Mouse (Mus musculus): Measurements from ENCODE around the gene Acly. TPM values are rescaled to one million over a fixed set of nuclear protein-coding genes. Genes with fewer than 3 reads are reported as not detected.
A peak's percentile ranks its signal among the peaks of the same experiment; 100 is the strongest.
"Not testable (repeated sequence)": the region's sequence is repeated elsewhere in the genome, so short reads cannot be mapped to it uniquely, and the experiment has no call there.

Acly gene
- polyA plus RNA-seq, 1 experiment from 2014 or later: 153 TPM

DNA sequence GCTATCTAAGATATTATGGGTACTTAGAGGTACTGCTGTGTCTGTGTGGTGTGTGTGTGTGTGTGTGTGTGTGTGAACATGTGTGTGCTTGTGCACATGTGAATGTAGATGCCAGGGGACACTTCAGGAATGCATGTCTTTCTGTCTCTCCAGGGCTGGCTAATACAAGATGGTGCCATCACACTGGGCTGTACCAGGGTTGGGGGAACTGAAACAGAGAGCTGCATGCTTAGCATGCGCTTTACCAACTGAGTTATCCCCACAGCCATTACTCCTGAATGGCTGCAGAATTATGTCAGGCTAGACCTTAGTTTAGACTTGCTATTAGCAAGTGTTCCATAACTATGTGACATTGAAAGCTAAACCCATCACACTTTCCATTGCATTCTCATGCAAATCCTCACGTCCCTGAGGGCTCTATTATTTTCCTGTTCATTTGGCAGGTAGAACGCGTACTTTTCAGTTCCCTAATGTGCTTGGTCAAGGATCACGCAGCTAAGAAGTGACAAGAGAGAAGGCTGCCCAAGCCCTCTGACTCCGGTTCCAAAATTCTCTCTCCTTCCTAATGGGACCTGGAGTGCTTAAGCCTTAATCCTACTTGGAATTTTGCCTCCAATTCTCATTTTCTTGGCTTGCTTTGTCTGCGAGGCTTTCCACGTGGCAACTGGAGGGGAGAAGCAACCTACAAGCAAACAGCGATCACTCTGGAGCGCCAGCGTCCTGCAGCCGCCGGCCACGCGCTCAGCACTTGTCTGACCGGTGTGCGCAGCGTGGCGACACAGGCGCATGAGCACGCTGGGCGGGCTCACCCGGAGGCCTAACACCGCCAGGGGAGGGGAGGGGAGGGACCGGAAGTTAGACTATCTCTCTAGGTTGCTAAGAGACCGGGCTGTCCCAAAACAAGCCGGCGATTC, 17.3 kb upstream of the Acly start, which contains the start of gene Ttc25:
Gene Ttc25, plus strand, starts transcription at position 776 of the 914 bp plus-strand sequence.
- Histone ChIP-seq H3K9me3 (no peaks in the 10 kb centered on the region), H3K4me2 (peak within 1 kb of the TSS; percentile 77), H3K4me3 (peak within 1 kb of the TSS; percentile 47), H3K4me1 (peaks cover 12% of the 10 kb centered on the region), H3K9ac (peak within 1 kb of the TSS; percentile 43), H3K27me3 (no peaks in the 10 kb centered on the region), H3K36me3 (no peaks in the 10 kb centered on the region), H3K27ac (peak within 1 kb of the TSS; percentile 70)
- 5% methylated on average over 28 of the region's 28 CpGs for WGBS
- ATAC-seq (ENCODE audit: borderline replicate concordance, extremely low read depth, low FRiP score, low TSS enrichment): peak; percentile 97

DNA sequence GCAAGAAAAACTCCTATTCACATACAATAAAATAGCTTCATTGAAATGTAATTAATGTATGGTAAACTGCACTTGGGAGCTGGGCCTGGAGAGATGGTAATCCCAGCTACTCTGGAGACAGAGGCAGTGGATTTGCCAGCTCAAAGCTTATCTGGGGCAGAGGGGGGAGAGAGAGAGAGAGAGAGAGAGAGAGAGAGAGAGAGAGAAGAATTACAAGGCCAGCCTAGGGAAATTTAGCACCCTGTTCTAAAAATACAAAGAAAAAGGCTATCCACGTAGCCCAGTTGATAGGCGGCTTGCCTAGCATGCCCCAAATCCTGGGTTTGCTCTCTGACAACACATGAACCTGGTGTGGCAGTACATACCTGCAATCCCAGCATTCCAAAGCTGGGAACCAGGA, 13.8 kb upstream of the Acly start:
- no peaks in the 10 kb centered on the region for H3K27me3 ChIP-seq
- no peak for ATAC-seq (ENCODE audit: borderline replicate concordance, extremely low read depth, low FRiP score, low TSS enrichment)
- 61% methylated on average over 2 of the region's 2 CpGs for WGBS
- H3K4me3 ChIP-seq: no peak overlapping the region
- no peak overlapping the region for H3K27ac ChIP-seq
- peaks cover 12% of the 10 kb centered on the region for H3K4me1 ChIP-seq
- no peaks in the 10 kb centered on the region for H3K36me3 ChIP-seq
- H3K9me3 ChIP-seq: no peaks in the 10 kb centered on the region
- no peak overlapping the region for H3K9ac ChIP-seq
- no peak overlapping the region for H3K4me2 ChIP-seq

DNA sequence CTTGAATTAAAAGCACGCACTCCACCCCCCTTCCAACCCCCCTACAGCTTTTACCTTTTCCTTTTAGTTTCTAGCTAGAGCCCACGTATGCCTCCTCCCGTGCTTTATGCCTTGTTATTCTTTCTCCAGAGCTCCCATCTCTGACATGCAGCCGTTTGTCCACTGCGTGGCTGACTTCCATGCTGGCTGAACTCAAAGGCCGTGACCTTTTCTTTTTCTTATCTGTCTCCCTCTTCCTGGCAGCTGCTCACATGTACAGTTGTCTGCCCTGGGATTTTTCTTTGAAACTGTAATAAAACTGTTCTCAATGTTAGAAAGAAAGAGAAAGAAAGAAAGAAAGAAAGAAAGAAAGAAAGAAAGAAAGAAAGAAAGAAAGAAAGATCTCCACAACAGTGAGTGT, 13.2 kb upstream of the Acly start:
- no peak overlapping the region for H3K9ac ChIP-seq
- H3K36me3 ChIP-seq: no peaks in the 10 kb centered on the region
- ATAC-seq (ENCODE audit: borderline replicate concordance, extremely low read depth, low FRiP score, low TSS enrichment): no peak
- H3K27ac ChIP-seq: no peak overlapping the region
- no peaks in the 10 kb centered on the region for H3K9me3 ChIP-seq
- H3K4me3 ChIP-seq: no peak overlapping the region
- peaks cover 8% of the 10 kb centered on the region for H3K4me1 ChIP-seq
- 33% methylated on average over 6 of the region's 6 CpGs for WGBS
- no peak overlapping the region for H3K4me2 ChIP-seq
- no peaks in the 10 kb centered on the region for H3K27me3 ChIP-seq

- Histone ChIP-seq H3K4me2 (no peak overlapping the region), H3K4me1 (no peaks in the 10 kb centered on the region), H3K4me3 (no peak overlapping the region), H3K9me3 (no peaks in the 10 kb centered on the region), H3K27me3 (no peaks in the 10 kb centered on the region), H3K9ac (no peak overlapping the region), H3K27ac (no peak overlapping the region), H3K36me3 (no peaks in the 10 kb centered on the region)
- ATAC-seq (ENCODE audit: borderline replicate concordance, extremely low read depth, low FRiP score, low TSS enrichment): no peak
Measured at GRCm38 (mm10) chr11:100536466-100536865, 8.7 kb upstream of the Acly start.

DNA sequence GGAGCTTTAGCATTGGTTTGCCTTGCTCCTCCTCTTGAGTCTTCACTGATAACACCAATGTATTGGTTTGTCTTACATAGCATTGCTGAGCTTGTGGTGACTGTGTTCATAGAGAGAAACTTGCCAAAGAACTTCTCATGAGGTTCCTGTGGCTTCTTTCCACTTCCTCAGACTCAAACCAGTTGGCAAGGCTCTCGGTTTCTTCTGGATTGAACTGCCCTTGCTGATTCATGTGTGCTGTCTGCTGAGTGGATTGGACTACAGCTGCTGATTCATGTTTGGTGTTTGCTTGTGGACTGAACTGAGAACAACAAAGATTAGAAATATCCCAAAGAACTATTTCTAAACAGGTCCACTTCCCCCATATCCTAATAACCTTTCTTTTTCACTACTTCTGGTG, 8.2 kb upstream of the Acly start:
- WGBS: 81% methylated on average over 1 of the region's 1 CpGs
- Histone ChIP-seq H3K4me3 (no peak overlapping the region), H3K4me2 (no peak overlapping the region), H3K36me3 (no peaks in the 10 kb centered on the region), H3K27me3 (no peaks in the 10 kb centered on the region), H3K4me1 (no peaks in the 10 kb centered on the region), H3K9me3 (no peaks in the 10 kb centered on the region), H3K9ac (no peak overlapping the region), H3K27ac (no peak overlapping the region)
- ATAC-seq (ENCODE audit: borderline replicate concordance, extremely low read depth, low FRiP score, low TSS enrichment): no peak

- H3K9ac ChIP-seq; H3K27ac ChIP-seq; H3K4me2 ChIP-seq; H3K9me3 ChIP-seq; H3K36me3 ChIP-seq; ATAC-seq (ENCODE audit: borderline replicate concordance, extremely low read depth, low FRiP score, low TSS enrichment); H3K27me3 ChIP-seq; H3K4me1 ChIP-seq; H3K4me3 ChIP-seq: not testable (repeated sequence)
- WGBS: 79% methylated on average over 6 of the region's 6 CpGs
Measured at GRCm38 (mm10) chr11:100534821-100535220, 7.0 kb upstream of the Acly start.

DNA sequence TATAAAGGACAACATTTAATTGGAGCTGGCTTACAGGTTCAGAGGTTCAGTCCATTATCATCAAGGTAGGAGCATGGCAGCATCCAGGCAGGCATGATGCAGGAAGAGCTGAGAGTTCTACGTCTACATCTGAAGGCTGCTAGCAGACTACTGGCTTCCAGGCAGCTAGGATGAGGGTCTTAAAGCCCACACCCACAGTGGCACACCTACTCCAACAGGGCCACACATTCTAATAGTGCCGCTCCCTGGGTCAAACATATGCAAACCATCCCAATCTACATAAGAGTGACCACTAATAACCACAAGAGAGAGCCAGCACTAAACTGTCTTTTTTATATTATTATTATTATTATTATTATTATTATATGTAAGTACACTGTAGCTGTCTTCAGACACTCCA, 6.6 kb upstream of the Acly start:
- not testable (repeated sequence) for H3K9me3 ChIP-seq; ATAC-seq (ENCODE audit: borderline replicate concordance, extremely low read depth, low FRiP score, low TSS enrichment); H3K36me3 ChIP-seq; H3K27me3 ChIP-seq; H3K4me3 ChIP-seq; H3K27ac ChIP-seq; H3K4me1 ChIP-seq; H3K9ac ChIP-seq; H3K4me2 ChIP-seq
- 80% methylated on average over 2 of the region's 2 CpGs for WGBS

GRCm38 (mm10) chr11:100533871-100534270, 6.1 kb upstream of the Acly start:
- Histone ChIP-seq H3K4me3 (no peak overlapping the region), H3K36me3 (no peaks in the 10 kb centered on the region), H3K4me1 (0 out of 2 replicates have a peak, but pooled peaks cover under 1% of the 10 kb centered on the region), H3K9me3 (no peaks in the 10 kb centered on the region), H3K4me2 (no peak overlapping the region), H3K27ac (no peak overlapping the region), H3K9ac (no peak overlapping the region), H3K27me3 (no peaks in the 10 kb centered on the region)
- WGBS: 74% methylated on average over 6 of the region's 6 CpGs
- ATAC-seq (ENCODE audit: borderline replicate concordance, extremely low read depth, low FRiP score, low TSS enrichment): no peak

DNA sequence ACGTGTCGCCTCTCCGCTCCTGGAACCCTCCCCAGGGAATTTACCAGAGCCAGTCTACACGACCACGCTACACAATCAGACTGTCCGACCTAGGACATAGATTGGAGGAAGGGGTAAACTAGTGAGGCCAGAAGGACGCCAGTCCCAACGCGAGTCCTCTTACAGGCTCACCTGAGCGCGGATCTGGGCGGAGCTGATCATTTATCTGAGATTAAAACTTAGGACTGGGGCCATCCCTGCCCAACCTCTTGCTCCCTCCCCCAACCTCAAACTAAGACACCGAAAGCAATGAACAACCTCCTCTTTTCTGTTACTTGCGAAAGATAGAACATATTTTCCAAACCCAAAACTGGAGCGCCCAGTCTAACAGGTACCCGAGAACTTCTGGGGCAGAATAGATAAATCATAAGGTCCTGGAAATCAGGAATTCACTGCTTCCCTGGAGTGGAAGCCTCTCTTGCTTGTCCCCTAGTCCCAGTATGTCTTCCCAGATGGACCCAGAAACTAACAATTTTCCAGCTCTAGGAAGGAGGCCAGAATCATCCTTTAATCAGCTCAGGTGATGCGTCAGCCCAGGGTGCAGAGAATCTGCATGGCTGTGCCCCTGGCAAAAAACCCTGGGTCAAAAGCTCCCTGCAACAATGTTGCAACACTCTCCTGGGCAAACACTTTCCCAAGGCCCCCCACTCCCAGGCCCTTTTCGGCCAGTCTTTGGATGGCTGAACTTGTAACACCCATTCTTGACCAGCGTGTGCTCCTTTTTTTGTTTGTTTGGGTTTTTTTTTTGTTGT, 770 bp upstream of the Acly start:
- Histone ChIP-seq H3K4me1 (peaks cover 38% of the 10 kb centered on the region), H3K9me3 (no peaks in the 10 kb centered on the region), H3K9ac (peak overlapping the region; percentile 45), H3K27ac (peak overlapping the region; percentile 69), H3K4me2 (peak overlapping the region; percentile 84), H3K27me3 (no peaks in the 10 kb centered on the region), H3K4me3 (peak overlapping the region; percentile 75), H3K36me3 (no peaks in the 10 kb centered on the region)
- no peak; the same call in 1 of the 2 replicates for ATAC-seq (ENCODE audit: borderline replicate concordance, extremely low read depth, low FRiP score, low TSS enrichment)
- WGBS: 20% methylated on average over 19 of the region's 19 CpGs

GRCm38 (mm10) chr11:100527066-100527457, 738 bp downstream of the Acly start:
- Histone ChIP-seq H3K27ac (peak overlapping the region; percentile 86), H3K9ac (peak overlapping the region; percentile 81), H3K4me3 (peak overlapping the region; percentile 75), H3K9me3 (no peaks in the 10 kb centered on the region), H3K27me3 (no peaks in the 10 kb centered on the region), H3K4me1 (peaks cover 38% of the 10 kb centered on the region), H3K4me2 (peak overlapping the region; percentile 84), H3K36me3 (peaks cover 13% of the 10 kb centered on the region)
- peak; percentile 21; the same call in 1 of the 2 replicates for ATAC-seq (ENCODE audit: borderline replicate concordance, extremely low read depth, low FRiP score, low TSS enrichment)
- WGBS: under 1% methylated on average over 26 of the region's 26 CpGs

- Histone ChIP-seq H3K9ac (peak overlapping the region; percentile 81), H3K9me3 (no peaks in the 10 kb centered on the region), H3K4me3 (peak overlapping the region; percentile 75), H3K4me1 (peaks cover 38% of the 10 kb centered on the region), H3K4me2 (peak overlapping the region; percentile 84), H3K27ac (0 out of 2 replicates have a peak overlapping the region, but pooled peaks have one; percentile 84), H3K27me3 (no peaks in the 10 kb centered on the region), H3K36me3 (peaks cover 21% of the 10 kb centered on the region)
- WGBS: 11% methylated on average over 15 of the region's 15 CpGs
- ATAC-seq (ENCODE audit: borderline replicate concordance, extremely low read depth, low FRiP score, low TSS enrichment): no peak
Measured at GRCm38 (mm10) chr11:100526052-100526816, 1.6 kb downstream of the Acly start.

All from lung, embryonic 15.5 days (tissue).